Comparison of ENCODE assay signal across 8 mouse cellular contexts in the genomic region with DNA sequence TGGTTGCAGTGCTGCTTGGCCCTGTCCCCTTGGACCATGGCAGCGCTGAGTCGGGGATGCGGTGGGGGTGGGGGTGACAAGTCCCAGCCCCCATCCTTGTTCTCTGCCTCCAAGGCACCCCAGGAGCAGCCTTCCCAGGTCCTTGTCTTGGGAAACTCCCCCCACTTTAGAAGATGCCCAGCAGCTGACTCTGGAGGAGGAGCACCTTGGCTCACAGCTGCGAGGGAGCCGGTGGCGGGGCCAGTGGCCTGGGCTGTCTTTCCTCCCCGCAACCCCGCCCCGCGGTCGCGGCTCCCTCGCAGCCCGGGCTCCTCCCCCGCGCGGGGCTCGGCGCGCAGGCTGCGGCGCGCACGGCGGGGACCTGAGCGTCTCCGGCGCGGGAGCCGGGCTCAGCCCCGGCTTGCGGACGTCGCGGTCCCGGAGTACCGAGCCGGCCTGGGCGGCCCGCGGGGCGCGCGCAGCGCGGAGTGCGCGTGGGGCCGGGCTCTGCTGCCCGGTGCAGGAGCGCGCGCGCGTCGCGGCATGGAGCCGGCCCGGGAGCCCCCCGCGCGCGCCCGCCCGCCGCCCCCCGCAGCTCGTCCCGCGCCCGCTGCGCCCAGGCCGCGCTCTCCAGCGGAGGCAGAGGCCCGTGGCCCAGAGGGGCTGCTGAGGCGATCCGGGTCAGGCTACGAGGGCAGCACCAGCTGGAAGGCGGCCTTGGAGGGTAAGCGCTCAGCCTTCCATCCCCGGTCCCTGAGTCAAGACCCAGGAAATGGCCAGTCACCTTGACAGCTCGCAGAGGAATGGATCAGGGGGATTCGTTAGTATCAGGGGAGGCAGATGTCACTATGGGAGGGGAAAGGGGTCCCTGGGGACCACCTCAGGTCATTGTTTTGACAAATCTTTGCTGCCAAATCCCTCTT. TPM values are rescaled to one million over a fixed set of nuclear protein-coding genes. Genes with fewer than 3 reads are reported as not detected.
DNase-seq lines count a peak whose midpoint lies in the region; ATAC-seq and TF ChIP-seq lines count a peak whose summit lies in the region.

Gene Clec2l, plus strand, starts transcription at position 356 of the 902 bp plus-strand sequence.

- no peaks in the 10 kb centered on the region for H3K4me1 ChIP-seq in heart, adult 2 months (ENCODE audit: control insufficient read depth, insufficient read depth, low read length)
- peaks cover 4% of the 10 kb centered on the region; the same call in 1 of the 2 replicates for H3K4me1 ChIP-seq in bone marrow macrophage, adult 2 months (ENCODE audit: control insufficient read depth, insufficient read depth, low read length)
- H3K4me1 ChIP-seq in embryonic fibroblast, embryonic 13.5 days (ENCODE audit: control insufficient read depth, insufficient read depth, low read length): no peaks in the 10 kb centered on the region
- peaks cover 7% of the 10 kb centered on the region; the same call in 1 of the 2 replicates for H3K4me1 ChIP-seq in hindbrain, postnatal 0 days (ENCODE audit: insufficient read depth, low read length)
- no peaks in the 10 kb centered on the region for H3K4me1 ChIP-seq in limb, embryonic 11.5 days (ENCODE audit: control insufficient read depth, insufficient read depth, low read length)
- H3K4me1 ChIP-seq in neural tube, embryonic 11.5 days (ENCODE audit: control insufficient read depth, insufficient read depth, low read length): no peaks in the 10 kb centered on the region

- no peak for TF ChIP-seq CTCF in heart, adult 2 months (IDR thresholded peaks at IDR 0.05)
- TF ChIP-seq CTCF in bone marrow macrophage, adult 2 months (IDR thresholded peaks at IDR 0.05; ENCODE audit: low read depth, low read length): no peak
- no peak for TF ChIP-seq CTCF in embryonic fibroblast, embryonic 13.5 days (IDR thresholded peaks at IDR 0.05; ENCODE audit: borderline replicate concordance, insufficient read depth, low read length)
- no peak for TF ChIP-seq CTCF in hindbrain, postnatal 0 days (IDR thresholded peaks at IDR 0.05; ENCODE audit: low read depth)

- no peaks in the 10 kb centered on the region for H3K9me3 ChIP-seq in hindbrain, postnatal 0 days (ENCODE audit: low read length)
- no peaks in the 10 kb centered on the region for H3K9me3 ChIP-seq in limb, embryonic 11.5 days (ENCODE audit: control insufficient read depth, low read length)
- no peaks in the 10 kb centered on the region for H3K9me3 ChIP-seq in neural tube, embryonic 11.5 days (ENCODE audit: control insufficient read depth, low read length)

- H3K9ac ChIP-seq in heart, adult 2 months (ENCODE audit: low read depth, low read length): no peak within 1 kb of the TSS
- peak within 1 kb of the TSS; percentile 66 for H3K9ac ChIP-seq in hindbrain, postnatal 0 days (replicated peaks; ENCODE audit: low read length)
- H3K9ac ChIP-seq in limb, embryonic 11.5 days (ENCODE audit: low read length): peak within 1 kb of the TSS; percentile 69
- peak within 1 kb of the TSS; percentile 61 for H3K9ac ChIP-seq in neural tube, embryonic 11.5 days (ENCODE audit: low read length)

- no peak for TF ChIP-seq EP300 in heart, adult 2 months (IDR thresholded peaks at IDR 0.05; ENCODE audit: insufficient read depth, low read depth, low read length)

- intact Hi-C loops in heart, adult 2 months (cut with DNase I): no loop called here
- intact Hi-C loops in heart, postnatal 36 days (cut with DNase I): no loop called here

- H3K36me3 ChIP-seq in heart, adult 2 months (ENCODE audit: control insufficient read depth, insufficient read depth, low read length): no peaks in the 10 kb centered on the region
- no peaks in the 10 kb centered on the region for H3K36me3 ChIP-seq in hindbrain, postnatal 0 days (ENCODE audit: insufficient read depth, low read length)
- H3K36me3 ChIP-seq in limb, embryonic 11.5 days (ENCODE audit: control insufficient read depth, insufficient read depth, low read length): no peaks in the 10 kb centered on the region
- H3K36me3 ChIP-seq in neural tube, embryonic 11.5 days (ENCODE audit: control insufficient read depth, insufficient read depth, low read length): no peaks in the 10 kb centered on the region

- DNase-seq in heart, adult 2 months: peak; percentile 17 to 34
- DNase-seq in heart, postnatal 36 days: no peak
- DNase-seq in hindbrain, postnatal 0 days (ENCODE audit: low spot score): peak; percentile 80
- DNase-seq in limb, embryonic 11.5 days (ENCODE audit: low spot score): peak; percentile 53
- DNase-seq in neural tube, embryonic 11.5 days (ENCODE audit: low spot score): peak; percentile 65
- DNase-seq in spleen, adult 18-20 months: no peak

- peaks cover 1% of the 10 kb centered on the region; the same call in 1 of the 2 replicates for H3K27me3 ChIP-seq in heart, adult 2 months (ENCODE audit: control insufficient read depth, insufficient read depth, low read length)
- H3K27me3 ChIP-seq in hindbrain, postnatal 0 days (ENCODE audit: insufficient read depth, low read length): no peaks in the 10 kb centered on the region
- peaks cover 18% of the 10 kb centered on the region for H3K27me3 ChIP-seq in limb, embryonic 11.5 days (ENCODE audit: control insufficient read depth, insufficient read depth, low read length)
- peaks cover 7% of the 10 kb centered on the region; the same call in 1 of the 2 replicates for H3K27me3 ChIP-seq in neural tube, embryonic 11.5 days (ENCODE audit: control insufficient read depth, insufficient read depth, low read length)

- TF ChIP-seq POLR2A in heart, adult 2 months (IDR thresholded peaks at IDR 0.05; ENCODE audit: insufficient read depth, low read depth, low read length): no peak
- TF ChIP-seq POLR2A in bone marrow macrophage, adult 2 months (IDR thresholded peaks at IDR 0.05; ENCODE audit: borderline replicate concordance, low read depth, low read length): no peak
- TF ChIP-seq POLR2A in embryonic fibroblast, embryonic 13.5 days (IDR thresholded peaks at IDR 0.05; ENCODE audit: low read depth, low read length): no peak

- H3K4me3 ChIP-seq in heart, adult 2 months: no peak within 1 kb of the TSS
- peak within 1 kb of the TSS; percentile 50 for H3K4me3 ChIP-seq in bone marrow macrophage, adult 2 months (ENCODE audit: insufficient read depth, low read length)
- peak within 1 kb of the TSS; percentile 22; the same call in 1 of the 2 replicates for H3K4me3 ChIP-seq in embryonic fibroblast, embryonic 13.5 days (ENCODE audit: insufficient read depth, low read length)
- H3K4me3 ChIP-seq in hindbrain, postnatal 0 days (ENCODE audit: low read length): peak within 1 kb of the TSS; percentile 61
- peak within 1 kb of the TSS; percentile 49 for H3K4me3 ChIP-seq in limb, embryonic 11.5 days (ENCODE audit: low read depth, low read length)
- H3K4me3 ChIP-seq in neural tube, embryonic 11.5 days (ENCODE audit: low read depth, low read length): peak within 1 kb of the TSS; percentile 60

- peak within 1 kb of the TSS; percentile 76 for H3K4me2 ChIP-seq in hindbrain, postnatal 0 days (ENCODE audit: low read depth, low read length)
- H3K4me2 ChIP-seq in limb, embryonic 11.5 days (ENCODE audit: low read depth, severe bottlenecking): peak within 1 kb of the TSS; percentile 98
- H3K4me2 ChIP-seq in neural tube, embryonic 11.5 days (ENCODE audit: low read depth): peak within 1 kb of the TSS; percentile 92

- no peak within 1 kb of the TSS for H3K27ac ChIP-seq in heart, adult 2 months
- no peak within 1 kb of the TSS for H3K27ac ChIP-seq in bone marrow macrophage, adult 2 months (ENCODE audit: insufficient read depth, low read depth, low read length)
- H3K27ac ChIP-seq in embryonic fibroblast, embryonic 13.5 days (ENCODE audit: insufficient read depth, low read length): no peak within 1 kb of the TSS
- peak within 1 kb of the TSS; percentile 73 for H3K27ac ChIP-seq in hindbrain, postnatal 0 days
- H3K27ac ChIP-seq in limb, embryonic 11.5 days (replicated peaks; ENCODE audit: low read depth, low read length): no peak within 1 kb of the TSS
- peak within 1 kb of the TSS; percentile 34; the same call in 1 of the 2 replicates for H3K27ac ChIP-seq in neural tube, embryonic 11.5 days (ENCODE audit: low read depth, low read length)

- WGBS in heart, adult 2 months: 2% methylated on average over 72 of the region's 84 CpGs
- WGBS in hindbrain, postnatal 0 days: 2% methylated on average over 58 of the region's 84 CpGs
- WGBS in limb, embryonic 11.5 days: under 1% methylated on average over 64 of the region's 84 CpGs
- WGBS in neural tube, embryonic 11.5 days: 1% methylated on average over 50 of the region's 84 CpGs

- peak; percentile 91 for ATAC-seq in hindbrain, postnatal 0 days
- ATAC-seq in limb, embryonic 11.5 days (ENCODE audit: insufficient number of reproducible peaks, low FRiP score, low TSS enrichment, low read depth): peak; percentile 60; the same call in 1 of the 2 replicates
- ATAC-seq in neural tube, embryonic 11.5 days (ENCODE audit: insufficient read depth, low FRiP score, low TSS enrichment): peak; percentile 84

- no peaks in the 10 kb centered on the region for H3K79me2 ChIP-seq in heart, adult 2 months (replicated peaks; ENCODE audit: control insufficient read depth, insufficient read depth, low read length)

RNA-seq across cellular contexts. Expression of gene Clec2l, which starts in this region (rescaled TPM):
- total RNA-seq in heart, adult 2 months (2021): under 1 TPM; 0.52 to 0.84 TPM
- 5.9 and 6.7 TPM in 2 replicates for polyA plus RNA-seq in heart, adult 2 months (2012; rRNA removed)
- total RNA-seq in heart, postnatal 36 days (2021): 1 to 10 TPM; 1.5 to 1.7 TPM
- polyA plus RNA-seq in bone marrow macrophage, adult 2 months (2012; ENCODE audit: insufficient read depth, insufficient read length, missing spikeins): not detected in 2 replicates
- polyA plus RNA-seq in embryonic fibroblast, embryonic 13.5 days (2011; ENCODE audit: insufficient read length, low read depth, missing spikeins): 0.61 and 0.68 TPM in 2 replicates
- 114 and 143 TPM in 2 replicates for total RNA-seq in hindbrain, postnatal 0 days (2014; rRNA removed)
- polyA plus RNA-seq in hindbrain, postnatal 0 days (2015; fragmentation: Nextera tagmentation; extraction: Ambion mirVana): 50.9 and 53.0 TPM in 2 replicates
- polyA plus RNA-seq in limb, embryonic 11.5 days (2014; fragmentation: Nextera tagmentation; extraction: Ambion mirVana): 1.0 and 1.8 TPM in 2 replicates
- polyA plus RNA-seq in neural tube, embryonic 11.5 days (2014; fragmentation: Nextera tagmentation; extraction: Ambion mirVana): 4.7 and 6.5 TPM in 2 replicates

Comparison
In these comparisons a context has a peak if more than half of its experiments do, and no peak if none do; other contexts are left out.
1. RNA of gene Clec2l (total RNA-seq): 114 to 143 TPM in hindbrain, postnatal 0 days; 1.5 to 1.7 TPM in heart, postnatal 36 days and 0.52 to 0.84 TPM in heart, adult 2 months; every median in the first group is over 10 times any median in the second.
2. DNase-seq: peak in heart, adult 2 months (2 of 2), hindbrain, postnatal 0 days (single experiment), limb, embryonic 11.5 days (single experiment) and neural tube, embryonic 11.5 days (single experiment); none in heart, postnatal 36 days (0 of 2) and spleen, adult 18-20 months (0 of 2).
3. H3K27ac ChIP-seq: peak in hindbrain, postnatal 0 days (single experiment) and neural tube, embryonic 11.5 days (single experiment); none in heart, adult 2 months (single experiment), bone marrow macrophage, adult 2 months (single experiment), embryonic fibroblast, embryonic 13.5 days (single experiment) and limb, embryonic 11.5 days (single experiment).
4. Peak in every context shown above with its lines, with median percentiles within 50 percentile points of each other: ATAC-seq and H3K4me2 ChIP-seq.